Mouse (Mus musculus): ENCODE data around the gene Krt9. TPM values are rescaled to one million over a fixed set of nuclear protein-coding genes. Genes with fewer than 3 reads are reported as not detected.

The Krt9 gene
- total and polyA plus RNA-seq, 3 experiments: not detected

GRCm38 (mm10) chr11:100155497-100156255, 37.4 kb downstream of the Krt9 start:
- DNase-seq (ENCODE audit: low read depth, low spot score): no peak
- Histone ChIP-seq H3K36me3 (ENCODE audit: control insufficient read depth in 1 of 2, insufficient read depth in 2 of 2, low read length in 2 of 2) (no peaks in the 10 kb centered on the region), H3K4me1 (ENCODE audit: control insufficient read depth in 1 of 2, insufficient read depth in 2 of 2, low read length in 2 of 2) (no peaks in the 10 kb centered on the region), H3K9me3 (replicated peaks; ENCODE audit: insufficient read depth, low read length) (no peaks in the 10 kb centered on the region), H3K27me3 (ENCODE audit: control insufficient read depth in 1 of 2, insufficient read depth in 2 of 2, low read length in 2 of 2) (no peaks in the 10 kb centered on the region), H3K4me3 (ENCODE audit: control insufficient read depth in 1 of 2, insufficient read depth in 1 of 2, low read depth in 2 of 2, low read length in 2 of 2) (no peak overlapping the region), H3K27ac (ENCODE audit: control insufficient read depth, low read depth, low read length) (no peak overlapping the region), H3K79me2 (ENCODE audit: control insufficient read depth, insufficient read depth, low read length, poor library complexity) (no peaks in the 10 kb centered on the region), H3K9ac (ENCODE audit: control insufficient read depth, low read depth, low read length, poor library complexity, severe bottlenecking) (no peak overlapping the region)
- no peak for TF ChIP-seq RCOR1 (IDR thresholded peaks at IDR 0.05; ENCODE audit: low read depth, low read length)
- TF ChIP-seq UBTF (IDR thresholded peaks at IDR 0.05; ENCODE audit: borderline replicate concordance, insufficient read depth, low read depth, low read length): no peak
- TF ChIP-seq POLR2A (IDR thresholded peaks at IDR 0.05; ENCODE audit: control insufficient read depth in 1 of 2, insufficient read depth in 1 of 2, low read depth in 1 of 2, low read length in 2 of 2, poor library complexity in 1 of 2): no peak
- TF ChIP-seq CHD1 (IDR thresholded peaks at IDR 0.05; ENCODE audit: low read depth, low read length): no peak
- TF ChIP-seq ZKSCAN1 (IDR thresholded peaks at IDR 0.05; ENCODE audit: low read depth, low read length): no peak
- no peak for TF ChIP-seq SIN3A (IDR thresholded peaks at IDR 0.05; ENCODE audit: low read length)
- no peak for TF ChIP-seq BHLHE40 (IDR thresholded peaks at IDR 0.05; ENCODE audit: borderline replicate concordance, low read depth, low read length)
- no peak for TF ChIP-seq SMC3 (IDR thresholded peaks at IDR 0.05; ENCODE audit: low read depth, low read length)
- no peak for TF ChIP-seq MAX (IDR thresholded peaks at IDR 0.05; ENCODE audit: low read length)

DNA sequence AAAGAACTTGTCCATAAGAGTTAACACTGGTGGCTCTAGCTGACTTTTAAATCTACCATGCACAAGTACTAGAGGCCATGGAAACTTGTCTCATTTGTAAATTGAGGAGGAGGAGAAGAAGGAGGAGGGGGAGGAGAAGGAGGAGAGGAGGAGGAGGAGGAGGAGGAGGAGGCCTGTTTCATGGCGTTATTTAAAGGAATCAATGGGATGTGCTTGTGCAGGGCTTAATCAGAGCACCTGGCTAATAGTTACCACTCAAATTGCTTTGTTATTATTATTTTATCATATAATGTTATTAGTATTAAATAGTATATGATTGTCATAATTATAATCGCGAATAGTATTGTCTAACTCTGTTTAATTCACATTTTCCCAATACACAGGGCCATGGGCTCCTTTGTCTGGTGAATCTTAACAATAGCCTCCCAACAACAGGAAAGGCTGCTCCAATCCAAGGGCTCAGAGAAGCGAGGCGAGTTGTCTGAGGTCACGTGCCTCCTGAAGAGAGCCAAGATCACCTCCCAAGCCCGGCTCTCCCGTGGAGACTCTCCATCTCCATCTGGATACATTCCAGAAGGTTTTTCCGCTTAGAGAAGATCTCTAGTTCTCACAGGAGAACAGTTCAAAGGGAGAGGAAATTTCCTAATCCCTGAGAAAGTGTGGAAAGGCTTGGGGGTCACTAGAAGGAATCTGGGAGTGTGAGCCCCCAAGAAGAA, 44.3 kb downstream of the Krt9 start, which contains the start of gene Krt19:
TSS of gene Krt19 (minus strand) at position 51 of the 716 bp plus-strand sequence.
- no peaks in the 10 kb centered on the region for H3K27me3 ChIP-seq (ENCODE audit: control insufficient read depth in 1 of 2, insufficient read depth in 2 of 2, low read length in 2 of 2)
- no peaks in the 10 kb centered on the region for H3K36me3 ChIP-seq (ENCODE audit: control insufficient read depth in 1 of 2, insufficient read depth in 2 of 2, low read length in 2 of 2)
- H3K4me3 ChIP-seq (ENCODE audit: control insufficient read depth in 1 of 2, insufficient read depth in 1 of 2, low read depth in 2 of 2, low read length in 2 of 2): no peak within 1 kb of the TSS
- no peaks in the 10 kb centered on the region for H3K79me2 ChIP-seq (ENCODE audit: control insufficient read depth, insufficient read depth, low read length, poor library complexity)
- no peaks in the 10 kb centered on the region for H3K9me3 ChIP-seq (replicated peaks; ENCODE audit: insufficient read depth, low read length)
- TF ChIP-seq MAX (IDR thresholded peaks at IDR 0.05; ENCODE audit: low read length): no peak
- TF ChIP-seq USF2 (IDR thresholded peaks at IDR 0.05; ENCODE audit: borderline replicate concordance in 1 of 2, insufficient read depth in 1 of 2, low read depth in 1 of 2, low read length in 2 of 2): no peak
- no peak for TF ChIP-seq TBP (IDR thresholded peaks at IDR 0.05; ENCODE audit: low read depth, low read length)
- TF ChIP-seq TCF12 (IDR thresholded peaks at IDR 0.05; ENCODE audit: low read depth, low read length): no peak
- no peak for TF ChIP-seq CTCF (IDR thresholded peaks at IDR 0.05 in 2 of 3, conservative IDR thresholded peaks at IDR 0.05 in 1 of 3; ENCODE audit: control insufficient read depth in 1 of 3, insufficient read depth in 1 of 3, low read depth in 2 of 3, low read length in 3 of 3, poor library complexity in 1 of 3, severe bottlenecking in 1 of 3)
- TF ChIP-seq JUND (IDR thresholded peaks at IDR 0.05; ENCODE audit: low read depth, low read length): no peak
- no peak for TF ChIP-seq UBTF (IDR thresholded peaks at IDR 0.05; ENCODE audit: borderline replicate concordance, insufficient read depth, low read depth, low read length)
- no peak for TF ChIP-seq POLR2A (IDR thresholded peaks at IDR 0.05; ENCODE audit: control insufficient read depth in 1 of 2, insufficient read depth in 1 of 2, low read depth in 1 of 2, low read length in 2 of 2, poor library complexity in 1 of 2)
- TF ChIP-seq NELFE (IDR thresholded peaks at IDR 0.05; ENCODE audit: low read depth, low read length): no peak
- no peak for TF ChIP-seq POLR2AphosphoS5 (IDR thresholded peaks at IDR 0.05; ENCODE audit: borderline replicate concordance, low read depth, low read length)
- TF ChIP-seq ZMIZ1 (IDR thresholded peaks at IDR 0.05; ENCODE audit: low read depth, low read length): no peak
- no peak for TF ChIP-seq GATA1 (IDR thresholded peaks at IDR 0.05; ENCODE audit: low read depth, low read length)
- TF ChIP-seq BHLHE40 (IDR thresholded peaks at IDR 0.05; ENCODE audit: borderline replicate concordance, low read depth, low read length): no peak
- no peak for TF ChIP-seq SMC3 (IDR thresholded peaks at IDR 0.05; ENCODE audit: low read depth, low read length)
- TF ChIP-seq ZC3H11A (IDR thresholded peaks at IDR 0.05; ENCODE audit: low read depth, low read length): no peak
- no peak for TF ChIP-seq ZNF384 (IDR thresholded peaks at IDR 0.05; ENCODE audit: low read depth, low read length)
- TF ChIP-seq ELF1 (IDR thresholded peaks at IDR 0.05; ENCODE audit: low read depth, low read length): no peak
- no peak for TF ChIP-seq MAFK (IDR thresholded peaks at IDR 0.05; ENCODE audit: borderline replicate concordance, low read depth, low read length)
- H3K4me1 ChIP-seq (ENCODE audit: control insufficient read depth in 1 of 2, insufficient read depth in 2 of 2, low read length in 2 of 2): no peaks in the 10 kb centered on the region
- no peak within 1 kb of the TSS for H3K9ac ChIP-seq (ENCODE audit: control insufficient read depth, low read depth, low read length, poor library complexity, severe bottlenecking)
- no peak within 1 kb of the TSS for H3K27ac ChIP-seq (ENCODE audit: control insufficient read depth, low read depth, low read length)
- DNase-seq (ENCODE audit: low read depth, low spot score): no peak

Data from MEL (cell line).